Mouse (Mus musculus): Measurements from ENCODE around the gene Acyp2.
A peak's percentile ranks its signal among the peaks of the same experiment; 100 is the strongest.

The Acyp2 gene

DNA sequence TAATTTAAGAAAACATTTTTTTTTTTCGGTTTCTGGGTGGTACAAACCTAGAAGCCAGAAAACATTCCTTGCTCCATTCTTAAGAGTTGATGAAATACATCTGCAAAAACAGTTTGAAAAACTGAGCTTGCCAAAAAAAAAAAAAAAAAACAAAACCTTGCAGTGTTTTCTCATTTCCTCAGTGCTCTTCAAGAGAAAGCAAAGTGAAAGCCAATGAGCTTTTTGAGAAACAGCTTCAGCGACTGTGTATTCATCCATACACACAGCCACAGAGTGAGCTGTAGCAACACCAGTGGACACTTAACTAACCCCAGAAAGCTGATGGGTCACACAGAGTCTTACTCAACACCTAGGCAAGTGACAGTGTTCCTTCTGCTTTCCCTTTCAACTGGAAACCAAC lies 69.4 kb downstream of the Acyp2 start:
- DNase-seq (ENCODE audit: low spot score in 2 of 2), result no peak

DNA sequence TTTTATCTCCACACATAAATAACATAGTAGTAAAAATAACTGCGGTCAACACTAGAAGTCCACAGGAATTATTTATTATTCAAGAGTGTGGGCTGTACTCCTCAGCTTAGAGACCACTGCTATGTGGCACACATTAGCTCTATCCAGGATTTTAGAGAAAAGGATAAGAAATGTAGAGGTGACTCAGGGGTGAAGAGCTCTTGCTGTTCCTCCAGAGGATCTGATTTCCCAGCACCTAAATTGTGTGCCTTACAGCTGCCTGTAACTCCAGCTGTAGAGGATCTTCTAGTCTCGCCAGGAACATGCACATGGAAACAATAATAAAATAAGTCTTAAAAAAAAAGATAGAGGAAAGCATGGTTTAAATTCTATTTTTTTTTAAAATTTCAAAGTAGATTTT lies 70.5 kb downstream of the Acyp2 start:
- DNase-seq (ENCODE audit: low spot score in 2 of 2), result no peak

DNA sequence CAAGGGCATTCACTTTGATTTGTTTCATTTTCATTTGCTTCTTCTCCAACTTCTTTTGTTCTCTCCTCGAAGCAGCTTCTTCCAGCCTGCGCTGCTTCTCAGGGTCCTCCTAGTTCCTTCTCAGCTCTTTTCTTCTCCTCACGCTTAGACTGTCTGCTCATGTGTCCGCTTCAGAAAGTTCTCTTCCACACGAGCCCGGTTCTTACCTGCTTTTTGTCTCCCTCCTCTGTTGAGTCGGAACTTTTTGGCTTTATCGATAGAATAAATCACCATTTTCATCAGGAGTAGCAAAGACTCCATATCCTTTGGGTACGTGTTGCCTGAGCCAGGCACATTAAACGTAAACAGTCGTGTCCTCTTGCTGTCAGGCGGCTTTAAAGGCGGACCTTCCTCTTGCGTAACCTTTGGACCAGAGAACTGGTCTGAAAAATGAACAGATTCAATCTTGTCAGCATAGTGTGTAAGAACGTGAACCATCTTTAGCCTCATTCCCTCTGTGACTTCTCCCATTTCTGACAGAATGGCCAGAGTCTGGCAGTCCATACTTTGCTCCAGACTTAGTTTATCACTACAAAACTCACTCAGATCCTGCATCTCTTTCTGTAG lies 76.5 kb downstream of the Acyp2 start:
- no peak for DNase-seq (ENCODE audit: low spot score in 2 of 2)

DNA sequence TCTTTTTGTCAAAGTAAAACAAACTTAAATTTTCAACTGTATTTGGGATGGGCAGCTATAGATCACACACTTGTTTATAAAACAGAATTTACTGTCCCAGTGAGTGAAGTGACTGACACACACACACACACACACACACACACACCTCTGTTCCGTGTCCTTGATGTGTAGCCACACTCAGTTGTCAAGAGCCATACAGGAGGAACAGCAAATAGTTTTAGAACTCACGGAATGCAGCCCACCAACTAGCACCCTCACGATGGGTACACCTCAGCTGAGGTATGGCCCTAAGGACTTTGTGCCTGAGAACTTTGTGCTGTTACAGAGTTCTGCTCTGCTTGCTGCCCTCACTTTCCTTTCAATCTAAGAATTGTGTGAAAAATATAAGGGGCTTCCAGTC lies 78.8 kb downstream of the Acyp2 start:
- DNase-seq (ENCODE audit: low spot score in 2 of 2), result no peak

DNA sequence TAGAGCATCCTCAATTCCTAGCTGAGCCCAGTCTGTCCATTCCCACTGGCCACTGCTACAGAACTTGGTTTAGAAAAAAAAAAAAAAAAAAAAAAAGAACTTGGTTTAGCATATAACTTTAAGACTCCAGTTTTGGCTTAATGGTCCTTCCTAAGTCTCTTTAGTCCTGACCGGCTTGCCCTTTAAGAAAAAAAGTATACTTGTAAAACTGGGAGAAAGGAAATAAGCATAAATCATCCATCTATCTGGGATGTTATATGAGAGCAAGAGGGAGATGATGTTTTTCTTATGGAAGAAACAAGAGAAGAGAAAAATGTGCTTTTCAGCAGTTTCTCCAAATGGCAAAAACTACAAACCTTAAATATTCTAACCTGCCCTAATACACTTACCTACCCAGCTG lies 89.2 kb downstream of the Acyp2 start:
- no peak for DNase-seq (ENCODE audit: low spot score in 2 of 2)

DNA sequence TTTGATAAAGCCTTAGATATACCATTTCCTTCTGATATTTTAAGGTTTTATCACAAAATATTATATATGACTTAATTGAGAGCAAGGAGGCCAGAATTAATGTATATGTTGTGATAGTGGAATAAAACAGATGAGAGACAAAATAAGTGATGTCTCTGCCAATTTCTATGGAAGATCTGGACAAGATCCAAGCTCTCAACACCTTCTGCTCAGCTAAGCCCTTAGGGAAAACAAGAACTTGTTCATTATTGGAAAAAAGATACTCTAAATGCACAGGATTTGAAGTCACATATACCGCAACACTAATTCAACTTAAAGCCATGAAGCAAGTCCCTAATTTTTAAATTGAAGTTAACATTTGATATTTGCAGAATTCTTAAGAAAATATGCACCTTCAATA lies 96.0 kb downstream of the Acyp2 start:
- no peak for DNase-seq (ENCODE audit: low spot score in 2 of 2)

DNA sequence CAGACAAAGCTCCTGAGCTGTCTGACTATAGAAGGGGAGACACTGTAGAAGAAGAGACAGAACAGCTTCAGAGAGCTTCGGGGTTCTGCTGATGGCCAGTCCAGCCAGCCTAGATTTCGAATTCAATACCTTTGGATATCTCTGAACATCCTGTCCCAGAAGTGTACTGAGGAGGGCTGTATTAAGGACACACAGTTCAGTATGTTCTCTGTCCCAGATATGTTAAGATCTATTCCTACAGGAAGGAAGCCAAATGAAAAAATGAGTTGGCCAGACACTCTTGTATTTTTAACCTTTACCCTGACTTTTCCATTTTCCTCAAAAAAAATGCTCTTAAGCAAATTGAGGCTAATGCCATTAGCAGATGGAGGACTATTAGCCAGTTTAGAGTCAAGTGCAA lies 132.3 kb downstream of the Acyp2 start:
- no peak for DNase-seq (ENCODE audit: low spot score in 2 of 2)

DNA sequence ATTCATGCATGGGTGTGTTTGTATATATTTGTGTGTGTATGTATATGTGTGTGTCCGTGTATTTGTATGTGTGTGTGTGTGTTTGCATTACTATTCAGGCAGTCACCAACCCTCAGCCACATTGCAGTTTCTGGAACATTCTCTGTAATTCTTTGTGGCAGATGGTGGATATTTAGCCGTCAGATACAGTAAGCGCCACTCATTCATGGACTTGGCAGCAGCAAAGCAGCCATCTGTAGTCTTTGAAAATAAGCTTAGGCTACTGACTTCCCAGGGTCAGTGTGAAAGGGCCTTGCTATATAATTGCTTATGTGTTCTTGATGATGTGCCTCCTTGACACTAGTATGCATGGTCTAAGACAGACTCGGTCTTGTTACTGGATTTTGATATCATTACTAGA lies 141.2 kb downstream of the Acyp2 start:
- no peak for DNase-seq (ENCODE audit: low spot score in 2 of 2)

DNA sequence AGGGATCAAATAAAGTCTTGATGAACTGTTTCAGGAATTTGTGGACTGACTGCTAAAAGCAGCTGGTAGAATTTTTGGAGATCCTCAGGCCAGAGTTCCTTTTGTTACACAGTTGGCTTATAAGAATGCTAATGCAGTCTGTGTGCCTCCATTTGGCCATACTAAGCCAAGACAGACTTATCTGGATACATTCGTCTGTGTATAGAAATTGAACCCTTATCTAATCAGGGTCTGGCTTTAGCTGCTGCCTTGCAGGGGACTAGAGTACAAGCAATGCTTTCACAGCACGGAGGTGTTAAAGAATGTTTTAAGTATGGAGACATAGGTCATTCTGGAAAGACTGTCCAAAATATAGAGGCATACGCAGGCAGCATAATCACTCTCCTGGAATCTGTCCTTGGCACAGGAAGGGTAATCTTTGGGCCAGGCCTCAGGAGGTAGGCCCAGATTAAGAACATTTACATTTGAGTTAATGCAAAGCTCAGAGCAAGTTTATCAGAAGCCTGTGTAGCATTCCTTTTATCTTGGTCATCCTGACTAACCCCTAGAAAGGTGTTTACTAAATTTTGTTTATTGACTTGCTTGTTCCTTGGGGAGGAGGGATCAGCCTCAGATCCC lies 150.5 kb downstream of the Acyp2 start:
- no peak for DNase-seq (ENCODE audit: low spot score in 2 of 2)

DNA sequence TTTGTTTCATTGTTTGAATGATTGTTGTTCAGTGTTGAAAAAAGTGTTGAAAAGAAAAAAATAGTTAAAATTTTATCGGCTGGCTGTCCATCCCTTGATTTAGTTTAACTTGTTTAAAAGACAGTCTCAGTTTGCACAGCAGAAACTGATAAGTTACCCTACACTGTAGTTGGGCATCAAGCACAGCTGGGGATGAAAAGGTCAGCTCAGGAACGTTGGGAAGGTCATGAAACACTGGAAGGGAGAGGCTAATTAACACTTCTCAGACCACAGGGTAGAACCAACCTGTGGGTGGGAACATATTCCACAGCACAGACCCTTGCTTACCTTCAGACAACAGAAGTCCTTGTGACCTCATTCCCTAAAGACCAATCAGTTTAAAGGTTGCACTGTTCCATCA lies 152.2 kb downstream of the Acyp2 start:
- DNase-seq (ENCODE audit: low spot score in 2 of 2), result no peak

DNA sequence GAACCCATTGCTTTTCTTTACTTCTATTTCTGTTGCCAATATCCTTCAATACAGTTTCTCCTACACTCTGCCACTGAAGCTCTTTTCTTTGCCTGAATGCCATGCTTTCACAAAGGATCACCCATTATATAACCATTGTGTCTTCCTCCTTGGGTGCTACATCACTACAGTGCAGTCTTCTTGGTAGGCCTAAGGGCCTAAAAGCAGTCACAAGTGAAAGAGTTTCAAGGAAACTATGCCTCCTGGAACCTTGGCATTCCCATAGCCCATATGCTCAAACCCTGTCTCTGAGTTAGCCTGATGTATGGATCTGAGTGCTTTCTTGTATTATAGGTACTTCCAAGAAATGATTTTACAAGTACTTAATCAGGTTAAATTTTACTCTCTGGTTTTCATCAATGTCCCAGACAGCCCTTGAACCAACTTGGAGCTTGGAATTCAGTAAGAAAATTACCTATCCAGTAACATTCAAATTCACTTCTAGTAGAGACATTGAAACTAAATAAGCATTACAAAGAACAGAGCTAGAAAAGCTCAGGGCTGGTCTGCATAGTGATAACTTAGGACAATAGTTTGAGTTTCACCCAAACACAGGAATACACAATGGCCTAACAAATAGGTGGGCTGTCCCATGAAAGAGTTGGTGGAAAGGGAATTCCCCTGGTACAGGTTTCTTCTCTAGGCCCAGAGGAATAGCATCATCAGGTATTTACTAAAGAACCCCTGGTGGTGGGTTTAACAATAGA lies 157.7 kb downstream of the Acyp2 start:
- no peak for DNase-seq (ENCODE audit: low spot score in 2 of 2)

DNA sequence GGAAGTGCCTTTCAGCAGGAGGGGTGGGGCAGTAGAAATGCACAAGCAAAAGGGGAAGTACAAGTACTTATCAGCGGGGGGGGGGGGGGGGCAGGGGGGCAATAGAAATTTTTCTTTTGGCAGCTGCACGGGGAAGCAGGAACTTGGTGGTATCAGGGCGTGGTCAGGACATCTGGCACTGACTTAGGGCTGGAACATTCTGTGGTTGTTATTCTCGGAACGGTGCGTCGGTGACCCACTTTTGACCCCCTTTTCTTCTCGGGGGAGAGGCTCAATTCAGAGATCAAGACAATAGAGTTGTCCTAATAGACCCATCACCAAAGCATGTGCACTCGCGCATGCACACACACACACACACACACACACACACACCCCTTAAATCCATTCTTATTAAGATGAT lies 161.2 kb downstream of the Acyp2 start:
- DNase-seq (ENCODE audit: low spot score in 2 of 2), result no peak

DNA sequence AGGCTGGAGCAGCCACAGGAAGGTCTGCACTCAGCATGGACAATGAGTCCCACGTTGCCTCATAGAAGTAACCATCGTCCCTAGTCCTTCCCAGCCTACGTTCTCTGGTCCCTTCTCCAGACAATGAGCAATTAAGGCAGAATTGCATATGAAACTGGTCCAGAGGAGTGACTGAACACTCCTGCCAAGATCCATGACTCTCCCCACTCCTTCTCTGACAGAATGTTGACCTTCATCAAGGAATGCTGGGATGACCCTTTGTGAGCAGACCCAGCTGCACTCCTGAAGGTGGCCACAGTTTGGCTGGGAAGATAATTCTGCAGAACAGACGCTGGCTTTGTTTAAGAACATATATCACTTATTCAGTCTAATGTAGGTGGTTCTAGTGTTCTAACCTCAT lies 166.1 kb downstream of the Acyp2 start:
- DNase-seq (ENCODE audit: low spot score in 2 of 2), result no peak

DNA sequence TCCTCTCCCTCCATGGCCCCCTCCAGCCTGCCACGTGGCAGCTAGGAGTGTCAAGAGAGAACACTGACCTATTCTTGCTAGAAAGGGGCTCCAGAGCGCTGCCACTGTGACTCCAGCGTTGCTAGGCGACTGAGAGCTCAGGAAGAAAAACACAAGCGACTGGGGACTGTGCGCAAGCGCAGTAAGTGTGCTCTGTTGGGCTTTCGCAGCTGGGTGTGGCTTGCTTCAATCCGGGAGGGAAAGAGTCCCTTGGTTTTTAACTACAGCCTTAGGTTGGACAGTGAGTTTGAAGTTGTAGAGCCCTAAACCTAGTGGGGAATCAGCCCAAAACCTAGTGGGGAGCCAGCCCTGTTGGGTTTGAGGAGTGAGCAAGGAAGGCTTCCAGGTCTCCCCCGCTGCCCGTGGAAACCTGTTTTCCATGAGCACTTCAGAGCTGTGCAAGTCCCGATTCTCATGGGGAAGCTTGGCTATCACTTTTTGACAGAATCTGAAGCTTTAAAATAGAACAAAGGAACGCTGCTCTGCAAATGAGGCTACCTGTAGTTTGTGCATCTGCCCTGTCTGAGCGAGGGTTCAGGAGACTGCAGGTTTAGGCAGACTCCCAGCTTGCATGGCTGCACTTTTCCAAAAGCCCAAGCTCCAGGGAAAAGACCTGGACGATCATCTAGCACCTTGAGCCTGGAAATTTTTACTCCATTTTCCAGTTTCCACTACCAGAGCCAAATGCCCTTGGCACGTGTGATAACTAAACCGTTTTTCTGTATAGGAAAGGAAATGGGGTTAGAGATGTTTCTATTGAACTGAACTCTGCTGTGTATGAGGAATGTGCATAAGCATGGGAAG lies 177.4 kb downstream of the Acyp2 start, which contains the start of gene 4930505A04Rik:
Gene 4930505A04Rik (minus strand): TSS at position 77 of the 843 bp plus-strand sequence.
- DNase-seq (ENCODE audit: low spot score in 2 of 2), result peak; percentile 6 to 26

DNA sequence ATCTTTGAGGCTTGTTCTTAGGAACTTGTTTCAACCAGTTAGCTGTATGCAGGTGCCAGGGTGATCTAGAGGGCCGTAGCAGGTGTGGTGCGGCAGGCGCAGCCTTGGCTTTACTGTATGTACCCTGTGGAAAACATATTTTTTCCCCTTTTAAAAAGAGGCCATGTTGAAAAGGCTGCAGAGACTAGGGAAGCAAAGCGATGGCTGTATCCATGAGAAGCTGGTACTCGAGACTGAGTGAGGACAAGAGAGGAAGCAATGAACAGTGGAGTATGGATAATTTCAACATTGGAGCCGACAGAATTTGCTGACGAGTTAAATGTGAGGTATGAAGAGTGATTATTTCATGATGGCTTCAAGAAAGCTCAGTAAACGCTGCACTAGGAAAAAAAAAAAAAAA lies 178.2 kb downstream of the Acyp2 start:
- no peak for DNase-seq (ENCODE audit: low spot score in 2 of 2)
